Mouse (Mus musculus): ENCODE measurements around the gene Cnot8. TPM values are rescaled to one million over a fixed set of nuclear protein-coding genes. Genes with fewer than 3 reads are reported as not detected.

Gene Cnot8
- polyA plus RNA-seq (2015; fragmentation: Illumina TruSeq; extraction: RNeasy Lipid Tissue Mini Kit (QIAGEN cat#74804); ENCODE audit: insufficient read depth, low replicate concordance): 73.3 TPM

DNA sequence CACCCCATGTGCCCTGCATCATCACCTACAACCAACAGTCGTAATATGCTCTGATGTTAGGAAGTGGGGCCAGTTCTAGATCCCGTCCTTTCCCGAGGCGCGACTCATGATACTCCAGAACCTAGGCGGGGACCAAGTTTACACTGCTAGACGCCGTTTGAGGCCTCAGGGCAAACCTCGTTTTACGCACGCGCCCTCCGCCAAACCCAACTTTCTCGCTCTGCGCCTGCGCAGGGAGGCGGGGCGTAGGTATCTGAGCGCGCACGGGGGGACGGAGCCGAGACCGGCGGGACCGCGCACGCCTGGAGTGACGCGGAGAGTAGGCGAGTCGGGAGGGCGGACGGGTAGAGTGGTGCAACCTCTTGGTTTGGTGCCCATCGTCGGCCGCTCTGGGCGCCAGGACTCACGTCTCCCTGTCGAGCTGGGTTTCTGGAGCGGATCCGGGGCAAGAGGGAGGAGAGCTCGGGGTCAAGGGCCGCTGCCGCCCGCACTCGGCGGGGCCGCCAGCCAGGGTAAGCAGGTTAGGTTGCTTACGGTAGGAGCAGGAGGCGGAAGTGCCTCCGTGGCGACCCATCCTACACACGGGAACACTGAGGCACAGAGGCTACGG, at the start of gene Cnot8:
TSS of gene Cnot8 (plus strand) at position 457 of the 610 bp plus-strand sequence.

DNA sequence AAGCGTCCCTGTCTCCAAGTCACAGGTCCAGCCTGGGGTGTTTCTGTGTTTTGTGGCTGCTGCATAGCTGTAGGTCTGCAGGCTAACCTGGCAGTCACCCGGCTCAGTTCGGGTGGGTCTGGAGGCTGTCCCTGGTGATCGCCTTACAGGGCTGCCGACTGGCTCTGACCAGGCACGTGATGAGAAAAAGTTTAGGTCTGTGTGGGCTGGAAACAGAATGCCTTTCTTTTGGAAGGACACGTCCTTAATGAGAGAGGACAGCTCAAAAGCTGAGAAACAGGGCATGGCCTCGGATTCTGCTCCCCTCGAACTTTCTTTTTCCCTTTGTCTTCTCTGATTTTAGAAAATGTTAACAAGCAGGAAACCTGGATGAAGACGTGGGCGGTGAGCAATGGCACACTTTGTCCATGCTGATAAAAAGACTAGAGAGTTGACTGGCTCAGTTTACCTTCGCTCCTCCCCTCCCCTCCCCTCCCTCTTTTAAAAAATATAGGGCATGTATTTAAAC, 10.9 kb upstream of the Cnot8 start, which contains the start of gene Gm12248:
TSS of gene Gm12248 (minus strand) at position 114 of the 508 bp plus-strand sequence.

Other genes starting within 250 kb of the Cnot8 start
- gene Larp1, start 95.1 kb upstream of the Cnot8 start, polyA plus RNA-seq (2015; fragmentation: Illumina TruSeq; extraction: RNeasy Lipid Tissue Mini Kit (QIAGEN cat#74804); ENCODE audit: insufficient read depth, low replicate concordance): 47.9 TPM
- gene Gm12248, start 11.0 kb upstream of the Cnot8 start, polyA plus RNA-seq (2015; fragmentation: Illumina TruSeq; extraction: RNeasy Lipid Tissue Mini Kit (QIAGEN cat#74804); ENCODE audit: insufficient read depth, low replicate concordance): not detected
- 11.5 TPM for gene Gemin5, start 64.4 kb downstream of the Cnot8 start, polyA plus RNA-seq (2015; fragmentation: Illumina TruSeq; extraction: RNeasy Lipid Tissue Mini Kit (QIAGEN cat#74804); ENCODE audit: insufficient read depth, low replicate concordance)
- 50.3 TPM for gene Mrpl22, start 67.5 kb downstream of the Cnot8 start, polyA plus RNA-seq (2015; fragmentation: Illumina TruSeq; extraction: RNeasy Lipid Tissue Mini Kit (QIAGEN cat#74804); ENCODE audit: insufficient read depth, low replicate concordance)
- gene Igtp, start 95.4 kb downstream of the Cnot8 start, polyA plus RNA-seq (2015; fragmentation: Illumina TruSeq; extraction: RNeasy Lipid Tissue Mini Kit (QIAGEN cat#74804); ENCODE audit: insufficient read depth, low replicate concordance): 71.6 TPM
- gene Irgm2, start 95.5 kb downstream of the Cnot8 start, polyA plus RNA-seq (2015; fragmentation: Illumina TruSeq; extraction: RNeasy Lipid Tissue Mini Kit (QIAGEN cat#74804); ENCODE audit: insufficient read depth, low replicate concordance): 71.8 TPM
- gene 4930438A08Rik, start 170.6 kb downstream of the Cnot8 start, polyA plus RNA-seq (2015; fragmentation: Illumina TruSeq; extraction: RNeasy Lipid Tissue Mini Kit (QIAGEN cat#74804); ENCODE audit: insufficient read depth, low replicate concordance): not detected
- 16.0 TPM for gene Zfp692, start 202.9 kb downstream of the Cnot8 start, polyA plus RNA-seq (2015; fragmentation: Illumina TruSeq; extraction: RNeasy Lipid Tissue Mini Kit (QIAGEN cat#74804); ENCODE audit: insufficient read depth, low replicate concordance)
- gene Zfp672, start 226.2 kb downstream of the Cnot8 start, polyA plus RNA-seq (2015; fragmentation: Illumina TruSeq; extraction: RNeasy Lipid Tissue Mini Kit (QIAGEN cat#74804); ENCODE audit: insufficient read depth, low replicate concordance): 37.6 TPM
- 7.7 TPM for gene Sh3bp5l, start 226.6 kb downstream of the Cnot8 start, polyA plus RNA-seq (2015; fragmentation: Illumina TruSeq; extraction: RNeasy Lipid Tissue Mini Kit (QIAGEN cat#74804); ENCODE audit: insufficient read depth, low replicate concordance)

Data from spleen, adult 10 weeks (tissue).